Mouse (Mus musculus) megakaryocyte, embryonic 14.5 days (primary cell): ENCODE results near the gene Vps13d.

ENCODE experiments used
- FLI1 ChIP-seq: IDR thresholded peaks from 2 replicates; pipeline ENCODE4 v1.6.1; 2012; ENCODE audit warnings: low read length, inconsistent platforms, mixed read lengths
- GATA1 ChIP-seq: IDR thresholded peaks from 3 replicates; pipeline ENCODE4 v1.6.1; 2012; ENCODE audit warnings: mixed read lengths, low read length, inconsistent platforms, borderline replicate concordance

GRCm38 (mm10) chr4:145217046-145217445, 22.2 kb upstream of the Vps13d start:
- TF ChIP-seq GATA1 (no peak), FLI1 (no peak)
